Mouse (Mus musculus) thymus, adult 2 months (tissue): Measurements from ENCODE around the gene Usp34.

Experiments
- CTCF ChIP-seq: fragments of 200-500 bp; IDR thresholded peaks from 2 replicates; pipeline ENCODE4 v1.5.1; 2012; ENCODE audit warnings: mild to moderate bottlenecking, control low read depth, low read length, moderate library complexity, borderline replicate concordance; ENCODE audit not compliant: control insufficient read depth, poor library complexity, insufficient read depth; ENCODE audit errors: extremely low read depth
- POLR2A ChIP-seq: fragments of 200-500 bp; IDR thresholded peaks from 2 replicates; pipeline ENCODE4 v1.6.1; 2012; ENCODE audit warnings: mild to moderate bottlenecking, low read length, control low read depth, moderate library complexity; ENCODE audit not compliant: control insufficient read depth, poor library complexity, insufficient read depth; ENCODE audit errors: extremely low read depth

- no peak for TF ChIP-seq CTCF
- TF ChIP-seq POLR2A: no peak
Observed at GRCm38 (mm10) chr11:23307566-23307920, 848 bp downstream of the Usp34 start.
